Mouse (Mus musculus): ENCODE data around the gene Sec1. TPM values are rescaled to one million over a fixed set of nuclear protein-coding genes. Genes with fewer than 3 reads are reported as not detected.

Sec1 gene
- polyA plus RNA-seq, 1 experiment from 2014 or later: 0.43 TPM

DNA sequence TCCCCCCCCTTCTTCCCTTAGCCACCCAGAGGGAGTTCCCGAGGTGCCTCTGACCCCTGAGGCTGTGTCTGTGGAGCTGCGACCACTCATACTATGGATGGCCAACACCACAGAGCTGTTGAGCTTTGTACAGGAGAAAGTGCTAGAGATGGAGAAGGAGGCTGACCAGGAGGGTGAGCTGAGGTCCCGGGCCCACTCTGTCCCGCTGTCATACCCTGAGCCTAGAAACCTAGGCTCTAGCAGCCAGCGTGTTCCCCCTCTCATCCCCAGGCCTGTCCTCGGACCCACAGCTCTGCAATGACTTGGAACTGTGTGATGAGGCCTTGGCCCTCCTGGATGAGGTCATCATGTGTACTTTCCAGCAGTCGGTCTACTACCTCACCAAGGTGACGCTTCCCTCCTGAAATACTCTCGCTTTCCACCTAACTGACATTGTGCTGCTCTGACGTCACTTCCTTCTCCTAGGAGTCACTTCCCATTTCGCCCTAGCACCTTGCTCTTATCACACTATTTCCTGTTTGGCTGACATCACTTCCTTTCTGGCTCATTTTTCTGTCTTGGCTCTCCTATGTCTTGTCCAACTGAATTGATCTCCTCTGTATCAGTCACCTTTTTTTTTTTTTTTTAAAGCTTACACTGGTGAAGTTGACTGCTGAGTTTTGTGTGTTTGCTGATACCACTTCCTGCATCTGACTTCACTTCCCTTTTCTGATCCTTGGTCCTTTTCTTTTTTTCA lies 59.1 kb downstream of the Sec1 start:
- 88% methylated on average over 11 of the region's 11 CpGs for WGBS
- H3K4me2 ChIP-seq (ENCODE audit: low read length): no peak overlapping the region
- H3K4me1 ChIP-seq (ENCODE audit: control insufficient read depth, insufficient read depth, low read depth, low read length): peaks cover 11% of the 10 kb centered on the region
- H3K27me3 ChIP-seq (replicated peaks; ENCODE audit: control insufficient read depth, insufficient read depth, low read length): 0 out of 2 replicates have a peak, but pooled peaks cover 2% of the 10 kb centered on the region
- ATAC-seq: no peak
- no peak overlapping the region for H3K4me3 ChIP-seq (ENCODE audit: low read length)
- peaks cover 7% of the 10 kb centered on the region for H3K36me3 ChIP-seq (ENCODE audit: control insufficient read depth, insufficient read depth, low read length)
- no peaks in the 10 kb centered on the region for H3K9me3 ChIP-seq (ENCODE audit: control insufficient read depth, low read length)
- no peak overlapping the region for H3K27ac ChIP-seq (ENCODE audit: low read depth, low read length)
- no peak overlapping the region for H3K9ac ChIP-seq (ENCODE audit: low read depth, low read length)

DNA sequence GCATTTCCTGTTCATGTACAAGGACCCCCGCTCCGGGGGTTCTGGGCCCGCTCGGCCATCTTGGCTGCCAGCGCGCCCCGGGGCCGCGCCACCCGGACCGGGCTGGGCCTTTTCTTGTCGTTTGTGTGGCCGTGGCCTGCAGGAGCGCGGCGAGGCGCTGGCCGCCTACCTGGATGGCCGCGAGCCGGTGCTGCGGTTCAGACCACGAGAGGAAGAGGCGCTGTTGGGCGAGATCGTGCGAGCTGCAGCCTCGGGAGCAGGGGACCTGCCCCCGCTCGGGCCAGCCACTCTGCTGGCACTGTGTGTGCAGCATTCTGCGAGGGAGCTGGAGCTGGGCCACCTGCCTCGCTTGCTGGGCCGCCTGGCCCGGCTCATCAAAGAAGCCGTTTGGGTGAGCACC lies 61.7 kb downstream of the Sec1 start:
- H3K4me2 ChIP-seq (ENCODE audit: low read length): peak overlapping the region; percentile 53
- H3K4me3 ChIP-seq (ENCODE audit: low read length): peak overlapping the region; percentile 22
- no peak overlapping the region for H3K27ac ChIP-seq (ENCODE audit: low read depth, low read length)
- 0 out of 2 replicates have a peak, but pooled peaks cover 2% of the 10 kb centered on the region for H3K27me3 ChIP-seq (replicated peaks; ENCODE audit: control insufficient read depth, insufficient read depth, low read length)
- WGBS: 18% methylated on average over 35 of the region's 35 CpGs
- H3K9me3 ChIP-seq (ENCODE audit: control insufficient read depth, low read length): no peaks in the 10 kb centered on the region
- H3K9ac ChIP-seq (ENCODE audit: low read depth, low read length): peak overlapping the region; percentile 54
- H3K4me1 ChIP-seq (ENCODE audit: control insufficient read depth, insufficient read depth, low read depth, low read length): peaks cover 9% of the 10 kb centered on the region
- no peak for ATAC-seq
- peaks cover 7% of the 10 kb centered on the region for H3K36me3 ChIP-seq (ENCODE audit: control insufficient read depth, insufficient read depth, low read length)

DNA sequence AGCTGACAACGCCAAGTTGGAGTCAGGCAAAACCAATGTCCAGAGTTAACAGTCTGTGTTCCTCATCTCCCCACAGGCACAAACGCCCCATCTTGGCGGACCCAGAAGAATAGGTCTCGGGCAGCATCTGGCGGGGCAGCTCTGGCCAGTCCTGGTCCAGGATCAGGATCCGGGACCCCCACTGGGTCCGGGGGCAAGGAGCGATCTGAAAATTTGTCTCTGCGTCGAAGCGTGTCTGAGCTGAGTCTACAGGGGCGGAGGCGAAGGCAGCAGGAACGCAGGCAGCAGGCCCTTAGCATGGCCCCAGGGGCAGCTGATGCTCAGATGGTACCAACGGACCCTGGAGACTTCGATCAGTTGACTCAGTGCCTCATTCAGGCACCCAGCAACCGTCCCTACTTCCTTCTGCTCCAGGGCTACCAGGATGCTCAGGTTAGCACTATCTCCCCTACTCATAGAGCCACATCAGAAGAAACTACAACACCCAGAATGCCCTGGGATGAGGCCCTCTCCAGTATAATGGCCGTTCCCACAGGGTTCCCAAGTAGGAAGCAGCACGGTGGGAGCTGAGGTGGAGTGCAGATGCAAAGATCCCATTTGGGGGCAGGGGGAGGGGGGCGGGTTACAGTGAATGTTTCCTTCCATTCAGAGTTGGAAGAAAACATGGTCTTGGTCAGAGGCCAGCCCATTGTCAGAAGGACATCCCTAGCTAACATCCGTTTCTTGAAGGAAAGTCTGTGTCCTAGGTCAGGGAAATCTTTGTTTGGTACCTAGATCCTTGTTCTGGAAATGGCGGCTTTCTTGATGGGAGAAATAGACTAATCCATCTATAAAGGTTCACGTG lies 63.9 kb downstream of the Sec1 start:
- Histone ChIP-seq H3K4me3 (ENCODE audit: low read length) (no peak overlapping the region), H3K36me3 (ENCODE audit: control insufficient read depth, insufficient read depth, low read length) (no peaks in the 10 kb centered on the region), H3K27me3 (replicated peaks; ENCODE audit: control insufficient read depth, insufficient read depth, low read length) (0 out of 2 replicates have a peak, but pooled peaks cover 2% of the 10 kb centered on the region), H3K9me3 (ENCODE audit: control insufficient read depth, low read length) (no peaks in the 10 kb centered on the region), H3K9ac (ENCODE audit: low read depth, low read length) (no peak overlapping the region), H3K4me1 (ENCODE audit: control insufficient read depth, insufficient read depth, low read depth, low read length) (peaks cover 9% of the 10 kb centered on the region), H3K27ac (ENCODE audit: low read depth, low read length) (no peak overlapping the region), H3K4me2 (ENCODE audit: low read length) (no peak overlapping the region)
- no peak for ATAC-seq
- 67% methylated on average over 23 of the region's 23 CpGs for WGBS

DNA sequence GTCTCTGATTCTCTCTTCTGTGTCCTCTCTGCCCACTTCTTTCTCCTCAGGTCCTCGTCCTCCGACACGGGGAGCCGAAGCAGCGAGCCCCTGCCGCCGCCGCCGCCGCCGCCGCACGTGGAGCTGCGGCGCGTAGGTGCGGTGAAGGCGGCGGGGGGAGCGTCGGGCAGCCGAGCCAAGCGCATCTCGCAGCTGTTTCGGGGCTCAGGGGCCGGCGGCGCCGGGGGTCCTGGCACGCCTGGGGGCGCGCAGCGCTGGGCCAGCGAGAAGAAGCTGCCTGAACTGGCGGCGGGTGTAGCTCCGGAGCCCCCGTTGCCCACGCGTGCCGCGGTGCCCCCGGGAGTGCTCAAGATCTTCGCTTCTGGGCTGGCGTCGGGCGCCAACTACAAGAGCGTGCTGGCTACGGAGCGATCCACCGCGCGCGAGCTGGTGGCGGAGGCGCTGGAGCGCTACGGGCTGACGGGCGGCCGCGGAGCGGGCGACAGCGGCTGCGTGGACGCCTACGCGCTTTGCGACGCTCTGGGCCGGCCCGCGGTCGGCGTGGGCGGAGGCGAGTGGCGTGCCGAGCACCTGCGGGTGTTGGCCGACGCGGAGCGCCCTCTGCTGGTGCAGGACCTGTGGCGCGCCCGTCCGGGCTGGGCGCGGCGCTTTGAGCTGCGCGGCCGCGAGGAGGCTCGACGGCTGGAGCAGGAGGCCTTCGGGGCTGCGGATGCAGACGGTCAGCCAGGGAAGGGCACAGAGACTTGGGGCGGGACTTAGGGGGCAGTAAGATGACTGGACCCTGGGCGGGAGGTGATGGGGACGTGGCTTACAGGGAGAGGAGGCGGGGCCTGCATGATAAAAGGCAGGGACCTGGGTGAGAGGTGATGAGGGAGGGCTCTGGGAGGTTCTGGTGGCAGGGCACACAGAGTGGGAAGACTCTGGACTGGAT lies 65.6 kb downstream of the Sec1 start:
- peak overlapping the region; percentile 84 for H3K4me2 ChIP-seq (ENCODE audit: low read length)
- H3K9me3 ChIP-seq (ENCODE audit: control insufficient read depth, low read length): no peaks in the 10 kb centered on the region
- 0 out of 2 replicates have a peak, but pooled peaks cover 2% of the 10 kb centered on the region for H3K27me3 ChIP-seq (replicated peaks; ENCODE audit: control insufficient read depth, insufficient read depth, low read length)
- peak overlapping the region; percentile 82 for H3K27ac ChIP-seq (ENCODE audit: low read depth, low read length)
- peak; percentile 89 for ATAC-seq
- H3K36me3 ChIP-seq (ENCODE audit: control insufficient read depth, insufficient read depth, low read length): no peaks in the 10 kb centered on the region
- H3K4me3 ChIP-seq (ENCODE audit: low read length): peak overlapping the region; percentile 51
- WGBS: under 1% methylated on average over 88 of the region's 105 CpGs
- peak overlapping the region; percentile 75 for H3K9ac ChIP-seq (ENCODE audit: low read depth, low read length)
- H3K4me1 ChIP-seq (ENCODE audit: control insufficient read depth, insufficient read depth, low read depth, low read length): peaks cover 9% of the 10 kb centered on the region

Other genes with a start within 250 kb of the Sec1 start
- gene Ftl1, start 234.5 kb downstream of the Sec1 start, polyA plus RNA-seq (2015; fragmentation: Nextera tagmentation; extraction: Ambion mirVana): 5,303 and 5,527 TPM in 2 replicates
- 226 and 242 TPM in 2 replicates for gene Bax, start 227.5 kb downstream of the Sec1 start, polyA plus RNA-seq (2015; fragmentation: Nextera tagmentation; extraction: Ambion mirVana)
- 0.20 and 0.30 TPM in 2 replicates for gene Tulp2, start 212.5 kb downstream of the Sec1 start, polyA plus RNA-seq (2015; fragmentation: Nextera tagmentation; extraction: Ambion mirVana)
- gene Gm45808, start 207.6 kb downstream of the Sec1 start, polyA plus RNA-seq (2015; fragmentation: Nextera tagmentation; extraction: Ambion mirVana): not detected in 2 replicates
- gene Dhdh, start 205.6 kb downstream of the Sec1 start, polyA plus RNA-seq (2015; fragmentation: Nextera tagmentation; extraction: Ambion mirVana): 4.0 and 4.3 TPM in 2 replicates
- 141 and 151 TPM in 2 replicates for gene Nucb1, start 184.0 kb downstream of the Sec1 start, polyA plus RNA-seq (2015; fragmentation: Nextera tagmentation; extraction: Ambion mirVana)
- 17.5 and 18.2 TPM in 2 replicates for gene Ppp1r15a, start 168.1 kb downstream of the Sec1 start, polyA plus RNA-seq (2015; fragmentation: Nextera tagmentation; extraction: Ambion mirVana)
- gene Plekha4, start 168.1 kb downstream of the Sec1 start, polyA plus RNA-seq (2015; fragmentation: Nextera tagmentation; extraction: Ambion mirVana): 2.2 and 3.1 TPM in 2 replicates
- gene Hsd17b14, start 139.5 kb downstream of the Sec1 start, polyA plus RNA-seq (2015; fragmentation: Nextera tagmentation; extraction: Ambion mirVana): 0.43 and 0.80 TPM in 2 replicates
- gene Bcat2, start 124.2 kb downstream of the Sec1 start, polyA plus RNA-seq (2015; fragmentation: Nextera tagmentation; extraction: Ambion mirVana): 22.7 and 27.0 TPM in 2 replicates
- not detected in 2 replicates for gene Fgf21, start 78.9 kb downstream of the Sec1 start, polyA plus RNA-seq (2015; fragmentation: Nextera tagmentation; extraction: Ambion mirVana)
- gene Fut1, start 77.1 kb downstream of the Sec1 start, polyA plus RNA-seq (2015; fragmentation: Nextera tagmentation; extraction: Ambion mirVana): not detected in 2 replicates
- not detected in 2 replicates for gene Izumo1, start 72.6 kb downstream of the Sec1 start, polyA plus RNA-seq (2015; fragmentation: Nextera tagmentation; extraction: Ambion mirVana)
- 16.7 and 17.5 TPM in 2 replicates for gene Rasip1, start 66.9 kb downstream of the Sec1 start, polyA plus RNA-seq (2015; fragmentation: Nextera tagmentation; extraction: Ambion mirVana)
- gene Mamstr, start 54.4 kb downstream of the Sec1 start, polyA plus RNA-seq (2015; fragmentation: Nextera tagmentation; extraction: Ambion mirVana): 2.9 and 5.2 TPM in 2 replicates
- gene Fut2, start 28.0 kb downstream of the Sec1 start, polyA plus RNA-seq (2015; fragmentation: Nextera tagmentation; extraction: Ambion mirVana): 0.09 and 0.19 TPM in 2 replicates
- gene Ntn5, start 10.4 kb downstream of the Sec1 start, polyA plus RNA-seq (2015; fragmentation: Nextera tagmentation; extraction: Ambion mirVana): 0.84 and 0.94 TPM in 2 replicates
- 63.8 and 68.2 TPM in 2 replicates for gene Car11, start 5.4 kb upstream of the Sec1 start, polyA plus RNA-seq (2015; fragmentation: Nextera tagmentation; extraction: Ambion mirVana)
- gene Dbp, start 10.7 kb upstream of the Sec1 start, polyA plus RNA-seq (2015; fragmentation: Nextera tagmentation; extraction: Ambion mirVana): 3.2 and 3.3 TPM in 2 replicates
- 508 and 537 TPM in 2 replicates for gene Rpl18, start 21.1 kb upstream of the Sec1 start, polyA plus RNA-seq (2015; fragmentation: Nextera tagmentation; extraction: Ambion mirVana)
- 23.9 and 28.3 TPM in 2 replicates for gene Sphk2, start 23.6 kb upstream of the Sec1 start, polyA plus RNA-seq (2015; fragmentation: Nextera tagmentation; extraction: Ambion mirVana)
- 0.37 and 0.44 TPM in 2 replicates for gene Fam83e, start 26.8 kb upstream of the Sec1 start, polyA plus RNA-seq (2015; fragmentation: Nextera tagmentation; extraction: Ambion mirVana)
- gene Spaca4, start 31.4 kb upstream of the Sec1 start, polyA plus RNA-seq (2015; fragmentation: Nextera tagmentation; extraction: Ambion mirVana): not detected in 2 replicates
- gene Lmtk3, start 89.3 kb upstream of the Sec1 start, polyA plus RNA-seq (2015; fragmentation: Nextera tagmentation; extraction: Ambion mirVana): 17.2 and 21.3 TPM in 2 replicates
- 5.1 and 6.6 TPM in 2 replicates for gene Sult2b1, start 90.3 kb upstream of the Sec1 start, polyA plus RNA-seq (2015; fragmentation: Nextera tagmentation; extraction: Ambion mirVana)
- gene Cyth2, start 120.2 kb upstream of the Sec1 start, polyA plus RNA-seq (2015; fragmentation: Nextera tagmentation; extraction: Ambion mirVana): 243 TPM in 2 replicates
- 1.2 TPM in 2 replicates for gene Kcnj14, start 130.4 kb upstream of the Sec1 start, polyA plus RNA-seq (2015; fragmentation: Nextera tagmentation; extraction: Ambion mirVana)
- 44.0 and 46.7 TPM in 2 replicates for gene Grwd1, start 136.5 kb upstream of the Sec1 start, polyA plus RNA-seq (2015; fragmentation: Nextera tagmentation; extraction: Ambion mirVana)
- 54.5 and 55.7 TPM in 2 replicates for gene Kdelr1, start 178.4 kb upstream of the Sec1 start, polyA plus RNA-seq (2015; fragmentation: Nextera tagmentation; extraction: Ambion mirVana)
- gene Grin2d, start 184.0 kb upstream of the Sec1 start, polyA plus RNA-seq (2015; fragmentation: Nextera tagmentation; extraction: Ambion mirVana): 3.3 and 3.4 TPM in 2 replicates
- 0.22 TPM in 1 of 2 replicates, not detected in the other for gene Syngr4, start 202.3 kb upstream of the Sec1 start, polyA plus RNA-seq (2015; fragmentation: Nextera tagmentation; extraction: Ambion mirVana)
- 6.5 and 8.2 TPM in 2 replicates for gene Tmem143, start 202.5 kb upstream of the Sec1 start, polyA plus RNA-seq (2015; fragmentation: Nextera tagmentation; extraction: Ambion mirVana)
- gene Emp3, start 227.0 kb upstream of the Sec1 start, polyA plus RNA-seq (2015; fragmentation: Nextera tagmentation; extraction: Ambion mirVana): 33.2 and 39.9 TPM in 2 replicates
- gene Ccdc114, start 229.7 kb upstream of the Sec1 start, polyA plus RNA-seq (2015; fragmentation: Nextera tagmentation; extraction: Ambion mirVana): 6.6 and 8.7 TPM in 2 replicates